Mouse (Mus musculus): ENCODE measurements around the gene Cdk5rap3. TPM values are rescaled to one million over a fixed set of nuclear protein-coding genes. Genes with fewer than 3 reads are reported as not detected.

Gene Cdk5rap3
- polyA plus RNA-seq, 1 experiment from 2014 or later, result 38.8 TPM

DNA sequence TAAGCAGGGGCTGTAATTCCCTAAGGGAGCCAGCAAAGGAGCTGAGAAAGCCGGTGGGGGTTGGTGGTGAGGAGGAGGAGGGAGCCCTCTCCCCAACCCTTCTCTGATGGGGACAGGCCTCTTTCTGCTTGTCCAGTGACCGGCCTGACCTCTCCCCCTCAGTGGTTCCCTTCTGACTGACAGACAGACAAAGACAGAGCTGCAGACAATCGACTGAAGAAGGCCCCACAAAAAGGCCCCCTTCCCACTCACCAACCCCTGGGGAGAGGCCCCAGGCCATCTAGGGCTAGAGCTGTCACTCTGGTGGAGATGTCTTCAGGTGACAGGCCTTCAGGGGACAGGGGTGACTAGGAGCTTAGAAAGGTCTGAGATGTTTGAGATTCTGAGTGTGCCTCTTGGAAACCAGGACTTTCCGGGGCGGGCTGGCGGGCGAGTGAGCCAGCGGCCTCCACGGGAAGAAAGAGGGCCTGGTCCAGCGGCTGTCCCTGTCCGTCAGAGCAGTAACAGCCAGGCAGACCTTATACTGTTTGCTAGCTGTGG lies 42.6 kb downstream of the Cdk5rap3 start:
- Histone ChIP-seq H3K36me3 (ENCODE audit: control insufficient read depth, insufficient read depth) (no peaks in the 10 kb centered on the region), H3K9me3 (replicated peaks; ENCODE audit: control insufficient read depth, low read length) (no peaks in the 10 kb centered on the region), H3K27me3 (ENCODE audit: control insufficient read depth, insufficient read depth, low read depth, low read length) (peaks cover 56% of the 10 kb centered on the region), H3K27ac (ENCODE audit: low read length) (no peak overlapping the region), H3K4me1 (ENCODE audit: control insufficient read depth, low read depth, low read length) (no peaks in the 10 kb centered on the region), H3K9ac (ENCODE audit: low read depth, low read length) (no peak overlapping the region), H3K4me3 (ENCODE audit: low read depth, low read length) (no peak overlapping the region), H3K4me2 (ENCODE audit: low read depth, low read length) (no peak overlapping the region)
- ATAC-seq (ENCODE audit: low read depth), result no peak
- WGBS (ENCODE audit: insufficient replicate concordance), result 38% methylated on average over 11 of the region's 11 CpGs

DNA sequence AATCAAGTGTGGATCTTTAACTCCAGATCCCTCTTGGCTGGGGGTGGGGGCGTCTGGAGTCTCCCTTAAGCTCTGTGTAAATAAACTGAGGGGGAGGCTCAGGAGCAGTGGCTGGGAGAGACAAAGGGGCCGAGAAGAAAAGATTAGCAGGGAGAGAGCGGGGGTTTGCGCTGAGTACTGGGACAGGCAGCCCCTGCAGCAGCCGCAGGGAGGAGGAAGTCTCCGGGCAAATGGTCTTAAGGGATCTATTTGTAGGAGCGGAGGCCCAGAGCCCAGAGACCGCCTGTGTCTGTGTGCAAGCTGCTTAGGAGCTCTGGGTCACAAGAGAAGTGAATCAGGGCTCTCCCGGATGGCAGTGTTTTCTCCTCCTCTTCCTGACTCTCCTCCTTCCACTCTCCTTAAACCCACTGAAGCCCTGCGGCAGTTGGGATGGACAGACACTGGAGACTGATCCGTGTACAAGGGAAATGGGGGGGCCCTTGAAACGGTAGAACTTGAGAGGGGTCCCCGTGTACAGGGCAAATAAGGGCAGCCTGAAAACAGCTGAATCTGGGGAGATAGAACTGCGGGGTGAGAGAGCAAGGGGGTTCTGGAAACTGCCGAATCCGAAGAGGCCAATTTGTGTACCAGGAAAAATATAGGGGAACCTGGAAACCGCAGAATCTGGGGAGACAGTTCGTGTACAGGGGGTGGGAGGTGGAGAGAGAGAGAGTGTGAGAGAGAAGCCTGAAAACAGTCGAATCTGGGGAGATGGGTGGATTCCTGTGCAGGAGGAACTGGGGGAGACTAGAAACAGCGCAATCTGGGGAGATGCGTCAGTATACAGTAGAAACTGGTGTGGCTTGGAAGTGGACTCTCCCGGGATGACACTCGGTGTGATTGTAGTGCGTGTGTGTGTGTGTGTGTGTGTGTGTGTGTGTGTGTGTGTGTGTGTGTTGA lies 43.6 kb downstream of the Cdk5rap3 start:
- Histone ChIP-seq H3K9me3 (replicated peaks; ENCODE audit: control insufficient read depth, low read length) (no peaks in the 10 kb centered on the region), H3K4me3 (ENCODE audit: low read depth, low read length) (no peak overlapping the region), H3K27ac (ENCODE audit: low read length) (no peak overlapping the region), H3K36me3 (ENCODE audit: control insufficient read depth, insufficient read depth) (no peaks in the 10 kb centered on the region), H3K9ac (ENCODE audit: low read depth, low read length) (no peak overlapping the region), H3K4me2 (ENCODE audit: low read depth, low read length) (no peak overlapping the region), H3K4me1 (ENCODE audit: control insufficient read depth, low read depth, low read length) (no peaks in the 10 kb centered on the region), H3K27me3 (ENCODE audit: control insufficient read depth, insufficient read depth, low read depth, low read length) (peaks cover 54% of the 10 kb centered on the region)
- ATAC-seq (ENCODE audit: low read depth), result no peak
- WGBS (ENCODE audit: insufficient replicate concordance), result 7% methylated on average over 24 of the region's 24 CpGs

DNA sequence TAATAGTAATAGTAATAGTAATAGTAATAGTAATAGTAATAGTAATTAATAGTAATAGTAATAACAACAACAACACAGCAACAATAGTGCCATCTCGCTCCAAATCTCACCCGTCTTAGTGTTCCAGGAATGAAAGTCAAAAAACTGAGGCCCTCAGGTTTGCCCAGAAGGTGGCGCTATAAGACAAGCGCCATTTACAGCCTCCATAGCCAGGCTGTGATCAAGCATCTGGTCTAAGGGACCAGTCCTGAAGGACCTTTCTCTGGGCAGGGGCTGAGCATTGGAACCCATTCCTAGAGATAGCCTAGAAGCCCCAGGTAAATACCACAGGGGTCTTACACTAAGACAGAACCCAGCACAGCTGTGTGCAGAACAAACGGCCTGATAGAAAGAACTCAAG lies 49.1 kb downstream of the Cdk5rap3 start:
- H3K9me3 ChIP-seq (replicated peaks; ENCODE audit: control insufficient read depth, low read length), result no peaks in the 10 kb centered on the region
- no peak for ATAC-seq (ENCODE audit: low read depth)
- no peak overlapping the region for H3K4me2 ChIP-seq (ENCODE audit: low read depth, low read length)
- H3K27me3 ChIP-seq (ENCODE audit: control insufficient read depth, insufficient read depth, low read depth, low read length), result peaks cover 14% of the 10 kb centered on the region
- peaks cover under 1% of the 10 kb centered on the region for H3K4me1 ChIP-seq (ENCODE audit: control insufficient read depth, low read depth, low read length)
- no peak overlapping the region for H3K4me3 ChIP-seq (ENCODE audit: low read depth, low read length)
- no peak overlapping the region for H3K27ac ChIP-seq (ENCODE audit: low read length)
- H3K9ac ChIP-seq (ENCODE audit: low read depth, low read length), result no peak overlapping the region
- no peaks in the 10 kb centered on the region for H3K36me3 ChIP-seq (ENCODE audit: control insufficient read depth, insufficient read depth)
- WGBS (ENCODE audit: insufficient replicate concordance), result 12% methylated on average over 5 of the region's 5 CpGs

DNA sequence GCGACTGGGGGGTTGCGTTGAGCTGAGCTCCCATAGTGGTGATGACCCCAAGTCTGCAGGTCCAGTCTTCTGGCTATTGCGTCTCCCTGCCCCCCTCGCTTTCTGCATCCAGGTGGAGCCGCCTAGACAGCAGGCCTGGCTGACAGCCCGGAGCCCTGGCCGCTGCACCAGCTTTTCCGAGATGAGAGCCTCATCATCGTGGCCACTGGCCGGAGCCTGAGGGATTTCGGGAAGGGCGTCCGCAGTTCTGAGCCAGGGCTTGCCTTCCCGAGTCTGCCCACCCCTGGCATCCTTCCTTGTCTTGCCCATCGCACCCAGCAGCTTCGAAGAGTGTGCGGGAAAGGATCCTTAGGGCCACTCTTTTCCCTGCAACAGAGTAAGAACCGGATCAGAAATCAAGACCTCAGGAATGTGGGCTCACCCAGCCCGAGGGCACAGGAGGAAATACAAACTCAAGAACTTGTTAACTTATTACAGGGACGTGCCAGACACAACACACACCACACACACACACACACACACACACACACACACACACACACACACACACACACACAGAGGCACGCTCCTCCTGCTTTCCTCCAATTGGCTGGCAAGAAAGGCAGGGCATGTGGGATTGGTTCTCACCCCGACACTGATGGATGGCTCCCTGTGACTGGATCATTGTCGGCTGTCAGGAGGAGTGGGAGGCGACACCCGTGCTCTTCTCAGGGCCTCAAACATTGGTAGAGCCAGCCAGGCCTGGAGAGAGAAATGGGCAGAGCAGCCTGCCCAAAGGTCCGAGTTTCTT lies 52.9 kb downstream of the Cdk5rap3 start:
- WGBS (ENCODE audit: insufficient replicate concordance), result 29% methylated on average over 26 of the region's 26 CpGs
- Histone ChIP-seq H3K4me3 (ENCODE audit: low read depth, low read length) (no peak overlapping the region), H3K4me2 (ENCODE audit: low read depth, low read length) (no peak overlapping the region), H3K27me3 (ENCODE audit: control insufficient read depth, insufficient read depth, low read depth, low read length) (peaks cover 13% of the 10 kb centered on the region), H3K36me3 (ENCODE audit: control insufficient read depth, insufficient read depth) (no peaks in the 10 kb centered on the region), H3K27ac (ENCODE audit: low read length) (no peak overlapping the region), H3K4me1 (ENCODE audit: control insufficient read depth, low read depth, low read length) (peaks cover 9% of the 10 kb centered on the region), H3K9ac (ENCODE audit: low read depth, low read length) (no peak overlapping the region), H3K9me3 (replicated peaks; ENCODE audit: control insufficient read depth, low read length) (no peaks in the 10 kb centered on the region)
- ATAC-seq (ENCODE audit: low read depth), result no peak

- WGBS (ENCODE audit: insufficient replicate concordance), result 71% methylated on average over 12 of the region's 12 CpGs
- Histone ChIP-seq H3K4me1 (ENCODE audit: control insufficient read depth, low read depth, low read length) (peaks cover 9% of the 10 kb centered on the region), H3K9me3 (replicated peaks; ENCODE audit: control insufficient read depth, low read length) (no peaks in the 10 kb centered on the region), H3K4me3 (ENCODE audit: low read depth, low read length) (no peak overlapping the region), H3K27me3 (ENCODE audit: control insufficient read depth, insufficient read depth, low read depth, low read length) (peaks cover 13% of the 10 kb centered on the region), H3K27ac (ENCODE audit: low read length) (no peak overlapping the region), H3K9ac (ENCODE audit: low read depth, low read length) (no peak overlapping the region), H3K4me2 (ENCODE audit: low read depth, low read length) (no peak overlapping the region), H3K36me3 (ENCODE audit: control insufficient read depth, insufficient read depth) (no peaks in the 10 kb centered on the region)
- no peak for ATAC-seq (ENCODE audit: low read depth)
Observed at GRCm38 (mm10) chr11:96862534-96862933, 53.8 kb downstream of the Cdk5rap3 start.

DNA sequence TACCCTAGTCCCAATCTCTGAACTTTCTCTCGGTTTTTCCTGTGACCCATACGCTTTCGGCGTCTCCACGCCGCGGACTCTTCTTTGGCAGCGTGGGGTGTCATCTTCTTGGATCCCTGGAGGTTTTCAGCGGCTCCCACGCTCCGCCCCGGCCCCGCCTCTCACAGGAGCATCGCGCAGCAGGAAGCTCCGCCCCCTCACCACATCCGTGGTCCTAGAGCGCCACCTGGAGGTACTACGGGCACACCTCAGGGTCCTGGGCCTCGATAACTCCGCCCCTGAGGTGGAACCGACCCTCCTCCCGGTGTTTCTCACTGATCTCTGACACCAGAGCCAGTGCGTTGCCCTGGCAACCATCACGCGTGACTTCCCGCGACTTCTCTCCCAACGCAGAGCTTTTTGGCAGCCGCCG lies 54.4 kb downstream of the Cdk5rap3 start:
- H3K9me3 ChIP-seq (replicated peaks; ENCODE audit: control insufficient read depth, low read length), result no peaks in the 10 kb centered on the region
- H3K4me3 ChIP-seq (ENCODE audit: low read depth, low read length), result peak overlapping the region; percentile 52
- H3K36me3 ChIP-seq (ENCODE audit: control insufficient read depth, insufficient read depth), result no peaks in the 10 kb centered on the region
- whole genome bisulfite sequencing (ENCODE audit: insufficient replicate concordance), result under 1% methylated on average over 31 of the region's 31 CpGs
- H3K27me3 ChIP-seq (ENCODE audit: control insufficient read depth, insufficient read depth, low read depth, low read length), result peaks cover 13% of the 10 kb centered on the region
- H3K4me2 ChIP-seq (ENCODE audit: low read depth, low read length), result peak overlapping the region; percentile 85
- H3K27ac ChIP-seq (ENCODE audit: low read length), result no peak overlapping the region
- peak overlapping the region; percentile 23; the same call in 1 of the 2 replicates for H3K9ac ChIP-seq (ENCODE audit: low read depth, low read length)
- peaks cover 9% of the 10 kb centered on the region for H3K4me1 ChIP-seq (ENCODE audit: control insufficient read depth, low read depth, low read length)
- peak; percentile 87 for ATAC-seq (ENCODE audit: low read depth)

GRCm38 (mm10) chr11:96861446-96861845 lies 54.9 kb downstream of the Cdk5rap3 start:
- Histone ChIP-seq H3K36me3 (ENCODE audit: control insufficient read depth, insufficient read depth) (no peaks in the 10 kb centered on the region), H3K4me1 (ENCODE audit: control insufficient read depth, low read depth, low read length) (peaks cover 9% of the 10 kb centered on the region), H3K9me3 (replicated peaks; ENCODE audit: control insufficient read depth, low read length) (no peaks in the 10 kb centered on the region), H3K27me3 (ENCODE audit: control insufficient read depth, insufficient read depth, low read depth, low read length) (peaks cover 13% of the 10 kb centered on the region), H3K4me3 (ENCODE audit: low read depth, low read length) (peak overlapping the region; percentile 52), H3K9ac (ENCODE audit: low read depth, low read length) (peak overlapping the region; percentile 23; the same call in 1 of the 2 replicates), H3K4me2 (ENCODE audit: low read depth, low read length) (peak overlapping the region; percentile 85), H3K27ac (ENCODE audit: low read length) (no peak overlapping the region)
- 1% methylated on average over 20 of the region's 20 CpGs for WGBS (ENCODE audit: insufficient replicate concordance)
- peak; percentile 3; the same call in 1 of the 2 replicates for ATAC-seq (ENCODE audit: low read depth)

DNA sequence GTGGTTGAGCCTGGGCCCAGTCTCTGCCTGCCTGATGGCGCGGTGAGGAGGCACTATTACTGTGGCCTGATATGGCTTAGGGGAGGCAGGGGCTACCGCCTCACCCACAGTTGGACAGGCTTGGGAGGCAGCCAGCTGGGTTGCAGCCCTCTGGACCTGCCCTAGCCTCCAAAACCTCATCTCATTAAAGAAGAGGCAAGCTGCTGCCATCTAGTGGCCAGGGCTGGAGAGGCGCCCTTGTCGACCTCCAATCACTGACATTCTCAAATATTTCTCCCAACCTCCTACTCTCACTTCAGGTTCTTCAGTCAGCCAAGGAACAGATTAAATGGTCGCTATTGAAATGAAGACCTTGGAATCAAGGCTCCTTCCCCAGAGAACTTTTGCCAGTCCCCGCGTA lies 55.7 kb downstream of the Cdk5rap3 start:
- ATAC-seq (ENCODE audit: low read depth), result 0 out of 2 replicates have a peak, but pooled peaks have one; percentile 4
- Histone ChIP-seq H3K4me1 (ENCODE audit: control insufficient read depth, low read depth, low read length) (peaks cover 9% of the 10 kb centered on the region), H3K4me3 (ENCODE audit: low read depth, low read length) (no peak overlapping the region), H3K4me2 (ENCODE audit: low read depth, low read length) (no peak overlapping the region), H3K27ac (ENCODE audit: low read length) (no peak overlapping the region), H3K36me3 (ENCODE audit: control insufficient read depth, insufficient read depth) (no peaks in the 10 kb centered on the region), H3K9me3 (replicated peaks; ENCODE audit: control insufficient read depth, low read length) (no peaks in the 10 kb centered on the region), H3K9ac (ENCODE audit: low read depth, low read length) (no peak overlapping the region), H3K27me3 (ENCODE audit: control insufficient read depth, insufficient read depth, low read depth, low read length) (peaks cover 13% of the 10 kb centered on the region)
- WGBS (ENCODE audit: insufficient replicate concordance), result 12% methylated on average over 8 of the region's 8 CpGs
